Mouse (Mus musculus): Measurements from ENCODE around the gene Smad3. TPM values are rescaled to one million over a fixed set of nuclear protein-coding genes. Genes with fewer than 3 reads are reported as not detected.

Smad3 gene
- total RNA-seq, 2 experiments from 2014 or later, result 17.0 to 22.6 TPM

- DNase-seq, result peak in 1 of 2 experiments; percentile 57
- intact Hi-C loops (cut with DNase I), result no loop called here
Observed at GRCm38 (mm10) chr9:63726088-63727010, 31.4 kb downstream of the Smad3 start.

GRCm38 (mm10) chr9:63724750-63725149 is 33.0 kb downstream of the Smad3 start:
- intact Hi-C loops (cut with DNase I), result no loop called here
- DNase-seq, result no peak

GRCm38 (mm10) chr9:63722918-63723317 is 34.9 kb downstream of the Smad3 start:
- intact Hi-C loops (cut with DNase I), result no loop called here
- peak; percentile 72 for DNase-seq

GRCm38 (mm10) chr9:63722350-63722749 is 35.4 kb downstream of the Smad3 start:
- intact Hi-C loops (cut with DNase I), result no loop called here
- DNase-seq, result no peak

GRCm38 (mm10) chr9:63721573-63722275 is 36.1 kb downstream of the Smad3 start:
- intact Hi-C loops (cut with DNase I), result no loop called here
- DNase-seq, result no peak

- intact Hi-C loops (cut with DNase I), result no loop called here
- DNase-seq, result no peak
Observed at GRCm38 (mm10) chr9:63720715-63721114, 37.1 kb downstream of the Smad3 start.

DNA sequence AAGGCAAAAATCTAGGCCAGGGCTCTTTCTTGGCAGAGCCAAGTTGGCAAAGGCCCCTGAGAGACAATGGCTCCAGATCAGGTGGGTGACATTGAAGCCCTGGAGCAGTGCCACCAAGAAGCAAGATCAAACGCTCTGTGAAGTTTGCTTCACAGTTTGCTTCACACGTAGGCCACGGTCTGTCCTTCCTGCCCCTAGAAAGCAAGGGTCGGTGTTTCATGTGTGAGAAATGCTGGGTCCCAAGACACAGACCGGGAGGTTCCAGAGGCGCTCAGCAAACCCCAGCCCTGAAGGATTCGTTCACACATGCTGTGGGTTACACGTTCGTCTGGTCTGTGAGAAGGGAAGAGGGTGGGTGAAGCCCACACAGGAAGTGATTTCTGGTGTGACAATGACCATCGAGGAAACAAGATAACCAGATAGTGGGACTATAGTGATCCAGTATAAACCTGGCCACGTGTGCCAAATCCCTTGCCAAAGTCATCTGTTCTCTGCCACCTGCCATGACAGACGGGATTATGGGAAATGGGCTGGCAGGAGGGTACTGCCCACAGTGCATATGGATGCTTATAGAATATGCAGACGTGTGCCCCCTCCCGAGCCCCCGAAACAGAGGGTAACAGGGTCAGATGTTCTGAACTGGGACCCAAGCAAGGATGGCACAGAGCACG is 37.9 kb downstream of the Smad3 start:
- intact Hi-C loops (cut with DNase I), result no loop called here
- no peak for DNase-seq

GRCm38 (mm10) chr9:63718735-63719358 is 38.9 kb downstream of the Smad3 start:
- intact Hi-C loops (cut with DNase I), result no loop called here
- DNase-seq, result no peak

DNA sequence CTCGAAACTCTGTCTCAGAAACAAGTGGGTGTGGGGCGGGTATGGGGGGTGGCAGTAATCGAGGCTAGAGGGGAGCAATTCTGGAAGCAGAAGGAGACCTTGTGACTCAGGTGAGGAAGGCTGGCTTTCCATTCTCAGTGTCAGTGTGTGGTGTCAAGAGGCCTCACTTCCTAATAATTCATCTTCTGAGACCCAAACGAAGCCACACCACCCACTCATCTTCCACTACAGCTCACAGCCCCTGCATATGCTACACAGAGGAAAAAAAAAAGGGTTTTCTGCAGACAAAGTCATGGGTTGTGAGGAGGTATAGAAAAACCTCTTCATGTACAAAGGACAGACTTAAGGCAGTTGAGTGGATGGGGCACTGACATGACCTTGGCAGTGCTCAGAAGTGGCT is 39.6 kb downstream of the Smad3 start:
- intact Hi-C loops (cut with DNase I), result no loop called here
- no peak for DNase-seq

DNA sequence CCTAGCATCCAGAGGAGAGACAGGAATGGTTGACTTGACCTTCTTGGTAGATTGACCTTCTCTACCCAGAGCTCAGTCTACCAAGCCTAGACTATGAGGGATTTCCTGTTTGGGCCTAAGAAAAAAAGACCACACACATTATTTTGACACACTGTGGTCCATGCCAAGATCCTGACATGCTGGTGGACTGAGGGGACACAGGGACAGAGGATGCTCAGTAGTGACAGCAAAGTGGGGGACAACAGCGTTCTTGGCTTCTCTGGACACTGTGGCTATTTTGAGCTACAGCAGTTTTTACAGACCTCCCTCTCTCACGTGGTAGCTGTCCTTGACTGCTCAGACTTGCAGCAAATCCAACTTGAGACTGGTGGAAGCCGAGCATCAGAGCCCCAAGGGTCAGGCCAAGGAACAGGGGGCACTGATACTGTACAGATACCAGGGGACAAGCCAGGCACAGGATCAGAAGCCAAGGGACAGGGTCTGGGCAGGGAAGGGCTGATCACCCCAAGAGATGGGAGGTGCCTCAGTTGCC is 40.3 kb downstream of the Smad3 start:
- no peak for DNase-seq
- intact Hi-C loops (cut with DNase I), result no loop called here

- peak; percentile 77 to 83 for DNase-seq
- intact Hi-C loops (cut with DNase I), result no loop called here
Observed at GRCm38 (mm10) chr9:63716150-63717138, 41.4 kb downstream of the Smad3 start.

DNA sequence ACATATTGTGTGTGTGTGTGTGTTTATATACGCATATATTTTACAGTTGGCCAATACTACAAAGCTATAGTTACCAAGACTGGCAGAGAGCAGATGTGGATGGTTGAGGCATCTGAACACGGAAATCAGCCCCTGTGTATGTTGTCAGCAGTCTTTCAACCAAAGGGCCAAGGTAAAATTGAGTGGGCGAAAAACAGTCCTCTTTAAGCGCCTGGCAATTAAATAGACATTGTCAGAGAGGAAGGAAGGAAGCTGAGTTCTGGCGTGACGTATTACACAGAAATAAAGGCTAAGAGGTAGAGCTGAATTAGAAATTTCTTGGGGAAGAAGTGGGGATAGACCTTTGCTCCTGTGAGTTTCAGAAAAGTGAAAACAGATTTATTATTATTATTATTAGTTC is 43.2 kb downstream of the Smad3 start:
- no peak for DNase-seq
- intact Hi-C loops (cut with DNase I), result loop anchor here (2.0 kb wide), 1 partner anchor 42 kb away; no protein-coding TSS in a partner anchor

GRCm38 (mm10) chr9:63712838-63713237 is 45.0 kb downstream of the Smad3 start:
- no peak for DNase-seq
- intact Hi-C loops (cut with DNase I), result no loop called here

DNA sequence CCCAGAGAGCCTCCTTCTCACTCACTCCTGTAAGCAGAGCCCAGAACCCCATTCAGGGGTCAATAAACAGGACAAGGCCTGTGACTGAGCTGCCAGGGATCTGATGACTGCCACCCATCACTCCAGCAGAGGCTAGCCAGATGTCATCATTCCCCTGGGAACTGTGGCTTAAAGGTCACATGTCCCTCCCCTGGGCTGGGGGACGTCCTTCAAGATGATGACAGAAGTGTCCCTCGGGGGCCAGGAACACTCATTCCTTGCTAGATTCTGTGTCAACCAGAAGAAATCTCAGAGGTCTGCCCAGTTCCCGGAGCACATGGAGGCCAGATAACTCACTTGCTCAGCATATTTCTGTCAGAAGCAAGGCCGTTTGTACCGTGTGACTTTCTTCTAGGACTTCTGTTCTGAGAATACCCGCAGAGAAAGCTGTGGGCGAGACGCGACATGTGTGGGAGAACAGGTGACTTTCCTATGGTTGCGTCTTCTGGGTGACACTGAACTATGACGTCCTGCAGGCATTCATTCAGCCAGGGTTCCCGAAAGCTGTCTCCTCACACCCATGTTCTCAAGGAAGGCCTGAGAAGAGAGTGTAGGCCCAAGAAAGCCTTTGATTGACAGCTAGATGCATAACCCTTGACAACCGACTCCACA is 46.1 kb downstream of the Smad3 start:
- intact Hi-C loops (cut with DNase I), result no loop called here
- DNase-seq, result peak; percentile 55 to 66

DNA sequence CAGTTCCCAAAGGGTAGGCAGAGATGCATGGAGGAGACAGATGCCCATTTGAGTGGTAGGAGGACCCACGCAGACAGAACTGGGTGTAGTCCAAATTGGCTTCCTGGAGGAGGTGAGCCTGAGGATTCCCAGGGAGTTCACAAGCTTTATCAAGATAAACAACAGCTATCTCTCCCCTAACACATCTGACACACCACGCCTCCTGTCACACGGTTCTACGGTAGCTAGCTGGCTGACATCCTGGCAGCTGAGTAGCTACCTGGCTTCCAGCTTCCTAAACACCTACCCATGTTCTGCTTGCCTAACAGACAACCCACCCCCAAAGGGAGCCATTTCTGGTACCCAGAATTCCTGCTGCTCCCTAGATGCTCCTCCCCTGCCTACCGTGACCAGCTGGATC is 47.9 kb downstream of the Smad3 start:
- intact Hi-C loops (cut with DNase I), result loop anchor here (5.0 kb wide), 3 partner anchors 42 to 58 kb away; no protein-coding TSS in a partner anchor
- DNase-seq, result no peak

DNA sequence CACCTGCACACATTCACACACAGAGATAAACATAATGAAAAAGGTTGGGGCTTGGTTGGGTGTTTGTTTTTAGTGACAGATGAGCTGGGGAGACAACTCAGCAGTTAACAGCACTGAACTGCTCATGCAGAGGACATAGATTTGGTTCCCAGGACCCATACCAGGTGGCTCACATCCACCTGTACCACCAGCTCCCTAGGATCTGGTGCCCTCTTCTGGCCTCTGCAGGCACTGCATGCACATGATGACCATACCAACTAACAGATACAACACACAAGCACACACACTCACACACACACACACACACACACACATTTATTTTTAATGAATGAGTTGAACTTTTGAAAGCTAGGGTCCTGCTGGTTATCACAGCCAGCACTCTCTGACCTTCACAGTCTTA is 48.5 kb downstream of the Smad3 start:
- intact Hi-C loops (cut with DNase I), result loop anchor here (5.0 kb wide), 3 partner anchors 42 to 57 kb away; no protein-coding TSS in a partner anchor
- DNase-seq, result no peak

DNA sequence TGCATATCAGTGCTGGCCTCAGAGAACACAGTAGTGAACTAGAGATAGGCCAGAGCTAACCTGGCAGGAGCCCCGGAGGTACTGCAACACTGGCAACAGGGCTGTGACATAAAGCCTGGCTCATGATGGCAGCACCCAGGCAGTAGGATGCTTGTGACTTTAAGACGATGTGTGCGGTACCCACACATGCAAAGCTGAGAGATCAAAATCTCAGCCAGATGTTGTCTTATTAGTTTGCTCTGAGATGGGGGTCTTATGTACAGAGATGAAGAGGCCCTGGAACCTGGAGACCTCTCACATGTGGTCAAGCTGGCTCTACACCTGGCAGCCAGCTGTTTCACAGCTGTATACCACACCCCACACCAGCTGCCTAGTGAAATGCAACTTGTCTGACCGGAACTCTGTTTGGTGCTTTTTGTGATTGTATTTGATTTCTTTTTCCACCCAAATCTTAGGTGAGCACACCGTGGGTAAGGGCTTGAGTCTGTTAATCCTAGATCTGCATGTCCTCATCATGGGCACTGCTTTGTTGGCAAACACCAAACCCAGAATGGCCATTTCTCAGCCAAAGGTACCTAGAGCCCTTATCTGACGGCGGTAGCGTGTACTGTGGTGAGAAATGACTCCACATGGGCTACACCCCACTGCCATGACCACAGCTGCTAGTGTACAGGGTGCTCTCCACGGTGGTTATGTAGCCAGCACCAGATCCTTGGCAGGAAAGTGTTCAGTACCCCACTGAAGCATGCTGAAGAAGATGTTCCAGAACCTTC is 49.8 kb downstream of the Smad3 start:
- no peak for DNase-seq
- intact Hi-C loops (cut with DNase I), result loop anchor here (5.0 kb wide), 3 partner anchors 41 to 56 kb away; no protein-coding TSS in a partner anchor
